Mouse (Mus musculus) limb, embryonic 12.5 days (tissue): ENCODE measurements around the gene Zdhhc7. TPM values are rescaled to one million over a fixed set of nuclear protein-coding genes. Genes with fewer than 3 reads are reported as not detected.

ENCODE experiments used
- ATAC-seq: fragments of 200-750 bp; cut with Nextera tagmentation; 2 replicates; pipeline ENCODE4 v1.8.0; 2017; ENCODE audit warnings: low read depth, moderate TSS enrichment; ENCODE audit not compliant: insufficient number of reproducible peaks, insufficient read depth, low FRiP score, low TSS enrichment
- H3K27ac ChIP-seq: fragments of 300-500 bp; sonication (generic); 2 replicates; pipeline ENCODE4 v1.5.1; 2016; ENCODE audit warnings: mild to moderate bottlenecking, moderate library complexity
- H3K27me3 ChIP-seq: fragments of 300-500 bp; sonication (generic); 2 replicates; pipeline ENCODE4 v1.6.1; 2016; ENCODE audit warnings: mild to moderate bottlenecking, moderate library complexity
- H3K36me3 ChIP-seq: fragments of 300-500 bp; sonication (generic); 2 replicates; pipeline ENCODE4 v1.6.1; 2016; ENCODE audit warnings: mild to moderate bottlenecking, moderate library complexity
- H3K4me1 ChIP-seq: fragments of 300-500 bp; sonication (generic); replicated peaks from 2 replicates; pipeline ENCODE4 v1.6.1; 2016
- H3K4me2 ChIP-seq: fragments of 300-500 bp; sonication (generic); 2 replicates; pipeline ENCODE4 v1.6.1; 2016; ENCODE audit warnings: mild to moderate bottlenecking, moderate library complexity
- H3K4me3 ChIP-seq: fragments of 300-500 bp; sonication (generic); replicated peaks from 2 replicates; pipeline ENCODE4 v1.5.1; 2016; ENCODE audit warnings: mild to moderate bottlenecking
- H3K9ac ChIP-seq: fragments of 300-500 bp; sonication (generic); replicated peaks from 2 replicates; pipeline ENCODE4 v1.6.1; 2016; ENCODE audit warnings: mild to moderate bottlenecking, moderate library complexity
- H3K9me3 ChIP-seq: fragments of 300-500 bp; sonication (generic); 2 replicates; pipeline ENCODE4 v1.6.1; 2016; ENCODE audit warnings: mild to moderate bottlenecking, moderate library complexity
- WGBS: fragments of 180-500 bp; shearing (Covaris S2); methylation state at CpG from one replicate; pipeline ENCODE4 v1.1.7; 2016; 5-methylcytosine and 5-hydroxymethylcytosine counted together
- polyA plus RNA-seq: library from polyadenylated mRNA; unstranded; fragments of >200 nt; fragmentation: Nextera tagmentation; extraction: Ambion mirVana; gene quantifications from 2 replicates; pipeline ENCODE4 v1.2.1, GENCODE M21; 2016

Zdhhc7 gene
- polyA plus RNA-seq, 1 experiment from 2014 or later = 28.7 TPM

DNA sequence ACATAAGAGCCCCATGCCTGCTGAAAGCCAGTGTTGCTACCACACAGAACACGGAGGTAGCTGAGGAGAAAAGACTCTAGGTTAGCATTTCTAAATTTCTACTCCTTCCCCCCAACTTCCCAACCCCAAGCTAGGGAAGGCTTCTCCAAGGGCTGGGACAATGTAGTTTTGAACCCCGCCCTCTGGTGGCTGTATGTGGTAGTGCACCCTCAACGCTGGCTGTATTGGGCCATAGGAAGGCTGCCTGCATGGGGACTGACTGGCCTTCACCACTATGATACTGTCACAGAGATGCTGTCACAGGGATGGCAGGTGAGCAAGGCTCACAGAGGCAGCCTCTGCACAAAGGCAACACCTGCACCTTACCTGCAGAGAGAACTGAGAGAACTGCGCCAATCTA, 29.6 kb downstream of the Zdhhc7 start:
- no peaks in the 10 kb centered on the region for H3K36me3 ChIP-seq
- H3K9me3 ChIP-seq = no peaks in the 10 kb centered on the region
- no peak overlapping the region for H3K27ac ChIP-seq
- no peak overlapping the region for H3K4me2 ChIP-seq
- peaks cover 16% of the 10 kb centered on the region for H3K4me1 ChIP-seq
- no peak overlapping the region for H3K9ac ChIP-seq
- H3K4me3 ChIP-seq = no peak overlapping the region
- peak; percentile 58; the same call in 1 of the 2 replicates for ATAC-seq
- whole genome bisulfite sequencing = 26% methylated on average over 4 of the region's 4 CpGs
- H3K27me3 ChIP-seq = peaks cover 3% of the 10 kb centered on the region; the same call in 1 of the 2 replicates

DNA sequence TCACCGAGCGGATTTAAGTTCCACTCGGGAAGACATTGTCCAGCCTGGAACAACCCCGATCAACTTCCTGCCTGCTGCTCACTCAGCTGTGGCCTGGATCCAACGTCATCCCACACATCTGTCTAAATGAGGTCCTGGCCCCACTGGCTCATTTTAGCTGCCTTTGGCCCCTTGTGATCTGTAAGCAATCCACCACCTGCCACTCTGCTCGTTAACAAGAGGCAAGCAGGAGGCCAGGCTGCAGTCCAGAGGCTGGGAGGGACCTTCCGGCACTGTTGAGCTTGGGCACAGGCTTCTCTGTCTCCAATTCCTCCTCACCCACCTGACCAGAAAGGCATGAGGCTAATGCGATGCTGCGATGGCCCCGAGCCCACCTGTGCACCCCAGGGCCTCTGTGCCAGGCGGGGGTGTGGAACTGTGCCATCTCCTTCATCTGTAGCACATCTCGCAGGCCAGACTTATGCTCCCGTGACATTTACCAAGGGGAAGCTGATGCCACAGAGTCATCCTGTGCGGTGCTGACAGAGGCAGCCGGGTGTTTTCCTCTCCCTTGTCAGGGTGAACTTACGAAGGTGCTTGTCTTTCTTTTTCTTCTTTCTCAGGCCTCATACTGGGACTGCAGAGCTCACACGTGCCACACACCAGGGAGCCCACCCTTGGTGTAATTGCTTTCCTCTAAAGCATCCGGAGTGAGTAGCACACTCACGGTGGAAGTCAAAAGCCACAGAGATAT, 33.2 kb downstream of the Zdhhc7 start:
- 43% methylated on average over 19 of the region's 19 CpGs for WGBS
- peak overlapping the region; percentile 37; the same call in 1 of the 2 replicates for H3K27ac ChIP-seq
- no peak for ATAC-seq

GRCm38 (mm10) chr8:120066226-120066625, 35.1 kb downstream of the Zdhhc7 start:
- WGBS = 90% methylated on average over 4 of the region's 4 CpGs
- no peak overlapping the region for H3K9ac ChIP-seq
- no peaks in the 10 kb centered on the region for H3K9me3 ChIP-seq
- H3K36me3 ChIP-seq = no peaks in the 10 kb centered on the region
- H3K4me1 ChIP-seq = peaks cover 11% of the 10 kb centered on the region
- H3K4me3 ChIP-seq = no peak overlapping the region
- no peaks in the 10 kb centered on the region for H3K27me3 ChIP-seq
- H3K27ac ChIP-seq = no peak overlapping the region
- H3K4me2 ChIP-seq = no peak overlapping the region
- no peak for ATAC-seq

More for the DNA sequence above, 33.2 kb downstream of the Zdhhc7 start:
- 0 out of 2 replicates have a peak overlapping the region, but pooled peaks have one; percentile 23 for H3K9ac ChIP-seq
- no peaks in the 10 kb centered on the region for H3K36me3 ChIP-seq
- no peaks in the 10 kb centered on the region for H3K9me3 ChIP-seq
- H3K27me3 ChIP-seq = no peaks in the 10 kb centered on the region
- H3K4me2 ChIP-seq = no peak overlapping the region
- peaks cover 14% of the 10 kb centered on the region for H3K4me1 ChIP-seq
- H3K4me3 ChIP-seq = no peak overlapping the region

DNA sequence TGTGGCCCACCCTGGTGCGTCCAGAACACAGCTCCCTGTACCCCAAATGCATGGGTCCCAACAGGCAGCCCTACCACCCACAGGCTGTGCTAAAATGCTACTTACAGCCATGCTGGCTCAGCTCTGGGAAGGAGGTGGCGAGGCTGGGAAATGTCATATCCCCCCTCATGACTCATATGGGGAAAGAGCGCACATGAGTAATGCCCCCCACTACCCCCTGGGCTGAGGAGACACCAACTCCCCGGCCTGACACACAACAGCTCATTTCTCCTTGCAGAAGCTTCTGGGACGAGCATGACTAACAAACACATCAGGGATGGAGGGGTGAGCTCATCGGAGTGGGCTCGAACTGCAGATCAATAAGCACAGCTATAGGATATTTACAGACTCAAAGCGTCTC, 35.7 kb downstream of the Zdhhc7 start:
- Histone ChIP-seq H3K4me1 (peaks cover 11% of the 10 kb centered on the region), H3K27me3 (no peaks in the 10 kb centered on the region), H3K4me3 (no peak overlapping the region), H3K4me2 (no peak overlapping the region), H3K27ac (no peak overlapping the region), H3K9me3 (no peaks in the 10 kb centered on the region), H3K9ac (no peak overlapping the region), H3K36me3 (no peaks in the 10 kb centered on the region)
- no peak for ATAC-seq
- WGBS = 92% methylated on average over 8 of the region's 8 CpGs

DNA sequence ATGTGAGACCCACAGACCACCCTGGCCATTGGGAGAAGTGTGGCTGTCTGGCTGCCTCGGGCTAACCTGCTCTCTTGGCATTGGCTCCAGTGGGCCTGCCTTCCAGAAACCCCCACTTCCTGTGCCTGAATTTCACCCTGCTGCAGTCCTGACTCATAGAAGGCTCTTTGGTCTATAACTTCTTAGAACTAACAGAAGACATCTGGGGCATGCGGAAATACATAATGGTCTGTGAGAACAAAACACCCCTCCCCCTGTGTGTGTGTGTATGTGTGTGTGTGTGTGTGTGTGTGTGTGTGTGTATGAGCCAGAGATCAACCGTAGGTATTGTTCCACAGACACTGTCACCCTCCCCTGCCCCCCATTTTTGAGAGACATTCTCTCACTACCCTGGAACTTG, 38.0 kb downstream of the Zdhhc7 start:
- Histone ChIP-seq H3K27ac (no peak overlapping the region), H3K9ac (no peak overlapping the region), H3K36me3 (no peaks in the 10 kb centered on the region), H3K4me2 (no peak overlapping the region), H3K9me3 (no peaks in the 10 kb centered on the region), H3K4me3 (no peak overlapping the region), H3K4me1 (peaks cover 8% of the 10 kb centered on the region), H3K27me3 (no peaks in the 10 kb centered on the region)
- WGBS = 81% methylated on average over 3 of the region's 3 CpGs
- no peak for ATAC-seq

- H3K4me1 ChIP-seq = peaks cover 2% of the 10 kb centered on the region
- H3K4me2 ChIP-seq = no peak overlapping the region
- no peaks in the 10 kb centered on the region for H3K36me3 ChIP-seq
- H3K27ac ChIP-seq = no peak overlapping the region
- 90% methylated on average over 14 of the region's 14 CpGs for WGBS
- no peak for ATAC-seq
- H3K4me3 ChIP-seq = no peak overlapping the region
- H3K9me3 ChIP-seq = no peaks in the 10 kb centered on the region
- H3K9ac ChIP-seq = no peak overlapping the region
- H3K27me3 ChIP-seq = no peaks in the 10 kb centered on the region
These were observed 38.5 kb downstream of the Zdhhc7 start for GRCm38 (mm10) chr8:120062742-120063141.

GRCm38 (mm10) chr8:120057078-120057477, 44.2 kb downstream of the Zdhhc7 start:
- H3K27ac ChIP-seq = no peak overlapping the region
- peaks cover 4% of the 10 kb centered on the region; the same call in 1 of the 2 replicates for H3K4me1 ChIP-seq
- peaks cover 10% of the 10 kb centered on the region for H3K9me3 ChIP-seq
- no peaks in the 10 kb centered on the region for H3K36me3 ChIP-seq
- 86% methylated on average over 2 of the region's 2 CpGs for WGBS
- H3K4me3 ChIP-seq = no peak overlapping the region
- H3K4me2 ChIP-seq = no peak overlapping the region
- no peaks in the 10 kb centered on the region for H3K27me3 ChIP-seq
- H3K9ac ChIP-seq = no peak overlapping the region
- ATAC-seq = no peak

- Histone ChIP-seq H3K27me3 (no peaks in the 10 kb centered on the region), H3K4me1 (peaks cover 22% of the 10 kb centered on the region), H3K4me3 (no peak overlapping the region), H3K36me3 (no peaks in the 10 kb centered on the region), H3K9ac (no peak overlapping the region), H3K27ac (no peak overlapping the region), H3K4me2 (no peak overlapping the region), H3K9me3 (peaks cover 10% of the 10 kb centered on the region)
- no peak for ATAC-seq
- WGBS = 79% methylated on average over 3 of the region's 3 CpGs
These were observed 46.4 kb downstream of the Zdhhc7 start for GRCm38 (mm10) chr8:120054833-120055232.

DNA sequence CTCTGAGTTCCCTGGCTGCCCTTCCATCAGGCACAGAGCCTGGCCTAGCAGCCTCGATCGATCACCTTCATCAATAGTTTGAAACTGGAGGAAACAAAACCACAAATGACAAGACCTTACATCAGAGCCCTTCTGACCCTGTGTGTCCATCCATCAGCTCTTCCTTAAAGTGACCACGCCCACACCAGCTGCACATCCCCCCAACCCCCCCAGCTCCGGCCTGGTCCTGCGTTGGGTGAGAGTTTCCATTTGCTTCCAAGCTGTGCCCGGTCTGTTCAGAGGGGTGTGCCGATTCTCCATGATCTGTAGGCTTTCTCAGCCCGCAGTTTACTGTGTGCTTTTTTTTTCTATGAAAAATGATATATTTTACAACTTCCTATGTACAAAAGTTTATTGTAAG, 49.0 kb downstream of the Zdhhc7 start:
- 75% methylated on average over 8 of the region's 8 CpGs for WGBS
- H3K4me2 ChIP-seq = no peak overlapping the region
- no peaks in the 10 kb centered on the region for H3K36me3 ChIP-seq
- H3K27me3 ChIP-seq = no peaks in the 10 kb centered on the region
- peaks cover 23% of the 10 kb centered on the region for H3K4me1 ChIP-seq
- peaks cover 10% of the 10 kb centered on the region for H3K9me3 ChIP-seq
- no peak overlapping the region for H3K27ac ChIP-seq
- H3K9ac ChIP-seq = no peak overlapping the region
- ATAC-seq = no peak
- no peak overlapping the region for H3K4me3 ChIP-seq

DNA sequence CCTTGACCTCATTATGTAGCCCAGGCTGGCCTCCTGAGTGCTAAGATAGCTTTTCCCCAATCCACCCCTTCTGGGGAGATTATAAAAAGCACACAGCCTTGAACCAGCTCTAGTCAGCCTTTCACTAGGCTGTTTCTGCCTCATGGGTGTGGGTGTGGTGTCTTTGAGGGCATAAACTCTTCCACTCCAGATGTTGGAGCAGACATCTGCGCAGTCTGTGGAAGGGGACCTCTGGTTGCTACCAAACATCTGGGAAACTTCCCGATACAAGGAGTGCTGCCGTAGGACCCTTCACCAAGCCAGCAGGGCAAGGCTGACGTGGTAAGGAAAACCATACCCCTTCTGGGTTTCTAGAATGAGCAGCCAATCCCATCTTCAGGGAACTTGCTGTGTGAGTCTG, 49.4 kb downstream of the Zdhhc7 start:
- no peak overlapping the region for H3K4me3 ChIP-seq
- peaks cover 24% of the 10 kb centered on the region for H3K4me1 ChIP-seq
- H3K9ac ChIP-seq = no peak overlapping the region
- H3K9me3 ChIP-seq = peaks cover 10% of the 10 kb centered on the region
- no peak overlapping the region for H3K4me2 ChIP-seq
- no peak overlapping the region for H3K27ac ChIP-seq
- 70% methylated on average over 4 of the region's 4 CpGs for WGBS
- no peaks in the 10 kb centered on the region for H3K27me3 ChIP-seq
- ATAC-seq = no peak
- no peaks in the 10 kb centered on the region for H3K36me3 ChIP-seq

DNA sequence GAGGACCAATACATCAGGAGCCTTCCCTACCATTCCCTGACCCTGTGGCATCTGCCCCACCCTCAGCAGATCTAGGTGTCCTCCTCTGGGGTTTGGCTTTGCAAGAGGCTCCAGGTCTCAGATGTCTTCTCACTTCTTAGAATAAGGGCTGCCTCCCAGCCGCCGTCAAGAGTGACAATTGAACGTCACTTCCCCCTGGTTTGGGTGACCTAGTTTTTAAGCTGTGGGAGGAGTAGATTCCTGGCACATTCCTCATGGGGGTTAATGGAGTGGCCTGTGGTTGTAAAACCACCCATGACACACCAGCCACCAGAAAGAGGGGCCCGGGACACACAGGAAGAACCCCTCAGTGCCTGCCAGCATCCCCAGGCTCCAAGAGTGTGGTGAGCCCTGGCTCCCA, 50.3 kb downstream of the Zdhhc7 start:
- H3K27me3 ChIP-seq = no peaks in the 10 kb centered on the region
- H3K4me2 ChIP-seq = no peak overlapping the region
- no peak overlapping the region for H3K9ac ChIP-seq
- peaks cover 1% of the 10 kb centered on the region for H3K9me3 ChIP-seq
- H3K4me1 ChIP-seq = peaks cover 33% of the 10 kb centered on the region
- no peaks in the 10 kb centered on the region for H3K36me3 ChIP-seq
- no peak overlapping the region for H3K27ac ChIP-seq
- WGBS = 35% methylated on average over 4 of the region's 4 CpGs
- no peak for ATAC-seq
- H3K4me3 ChIP-seq = no peak overlapping the region

GRCm38 (mm10) chr8:120050376-120050775, 50.9 kb downstream of the Zdhhc7 start:
- no peak overlapping the region for H3K4me3 ChIP-seq
- peaks cover 35% of the 10 kb centered on the region for H3K4me1 ChIP-seq
- no peak for ATAC-seq
- no peak overlapping the region for H3K9ac ChIP-seq
- 85% methylated on average over 10 of the region's 10 CpGs for WGBS
- H3K4me2 ChIP-seq = no peak overlapping the region
- H3K9me3 ChIP-seq = no peaks in the 10 kb centered on the region
- H3K27ac ChIP-seq = no peak overlapping the region
- no peaks in the 10 kb centered on the region for H3K36me3 ChIP-seq
- H3K27me3 ChIP-seq = no peaks in the 10 kb centered on the region
